Mouse (Mus musculus): Measurements from ENCODE around the gene Neurl2.

GRCm38 (mm10) chr2:164828437-164828836 is 4.8 kb downstream of the Neurl2 start, which contains the start of gene Spata25:
- TF ChIP-seq CTCF (IDR thresholded peaks at IDR 0.05; ENCODE audit: borderline replicate concordance, control insufficient read depth, extremely low read depth, insufficient read depth, low read length, poor library complexity) (no peak), POLR2A (IDR thresholded peaks at IDR 0.05; ENCODE audit: control insufficient read depth, extremely low read depth, insufficient read depth, low read length, poor library complexity) (no peak)
